Mouse (Mus musculus): ENCODE results near the gene Lyl1.
A peak's percentile ranks its signal among the peaks of the same experiment; 100 is the strongest.

GRCm38 (mm10) chr8:84737608-84738007 is 36.4 kb downstream of the Lyl1 start:
- peak; percentile 50; the same call in 1 of the 2 replicates for TF ChIP-seq POLR2A (IDR thresholded peaks at IDR 0.05; ENCODE audit: borderline replicate concordance, control insufficient read depth, low read depth, low read length)
- TF ChIP-seq CTCF (IDR thresholded peaks at IDR 0.05; ENCODE audit: control insufficient read depth, insufficient read depth, low read length), result peak; percentile 99
